Mouse (Mus musculus) fat pad, adult 2 months (tissue): ENCODE measurements around the gene Gm10681.
"Not testable (repeated sequence)": the region's sequence is repeated elsewhere in the genome, so short reads cannot be mapped to it uniquely, and the experiment has no call there.

Experiments
- DNase-seq: peaks from one replicate; pipeline ENCODE4 v3.0.0-alpha.2; 2011; ENCODE audit warnings: low read depth, low spot score; ENCODE audit errors: extremely low read depth

Gene Gm10681

DNA sequence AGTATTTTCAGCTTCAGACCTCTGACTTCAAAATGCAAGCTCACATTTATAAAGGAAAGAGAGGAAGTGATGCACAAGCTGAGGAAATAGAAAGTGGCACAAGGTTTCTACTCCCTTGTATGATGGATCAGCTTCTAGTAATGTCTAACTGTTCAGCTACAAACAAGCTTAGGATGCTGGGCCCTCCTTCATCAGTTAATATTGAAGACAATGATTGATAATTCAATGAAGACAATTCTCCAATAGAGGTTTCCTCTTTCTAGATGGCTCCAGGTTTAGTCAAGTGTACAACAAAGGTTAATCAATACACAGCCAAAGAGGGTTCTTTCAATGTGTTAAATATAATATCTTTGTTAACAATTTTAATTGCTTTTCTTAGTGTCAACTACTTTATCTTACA, at the start of gene Gm10681:
Gm10681 (minus strand) TSS at position 101 of the 400 bp plus-strand sequence.
- no peak for DNase-seq

DNA sequence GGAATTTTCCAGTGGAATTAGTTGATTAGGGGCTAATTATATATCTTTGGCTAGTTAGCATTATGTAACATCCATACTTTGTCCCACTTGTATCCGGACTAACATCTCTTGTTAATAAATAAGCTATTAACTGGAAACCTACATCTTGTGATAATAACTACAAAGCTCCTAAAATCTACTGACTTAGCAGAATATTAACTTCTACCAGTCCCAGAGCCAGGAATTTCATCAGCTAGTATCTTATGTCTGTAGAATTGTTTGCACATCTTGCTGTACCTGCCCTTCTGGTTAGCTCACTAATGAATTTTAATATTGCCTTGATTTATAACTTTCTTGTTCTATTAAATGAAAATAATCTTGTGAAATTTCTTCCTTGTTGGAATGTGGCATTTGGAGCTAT, 46.5 kb upstream of the Gm10681 start:
- DNase-seq, result no peak

DNA sequence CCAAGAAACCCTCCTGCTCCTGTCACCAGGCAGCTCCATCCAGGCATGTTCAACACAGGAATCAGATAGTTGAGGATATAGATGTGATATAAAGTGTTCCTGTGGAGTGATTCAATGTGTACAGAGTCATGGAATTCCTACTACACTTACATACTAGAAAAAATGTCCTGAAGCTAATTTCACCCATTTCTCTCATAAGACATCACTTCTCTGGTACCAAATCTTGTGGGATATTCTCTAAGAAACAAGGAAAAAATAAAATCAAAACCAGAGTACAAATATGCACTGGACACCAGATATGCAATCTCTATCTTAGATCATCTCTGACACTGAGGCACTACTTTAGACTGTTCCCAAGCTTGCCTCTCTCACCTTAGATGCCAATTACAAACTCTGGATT, 41.5 kb upstream of the Gm10681 start, which contains the start of gene Hsd3b5:
Hsd3b5 (minus strand) TSS at position 101 of the 400 bp plus-strand sequence.
- no peak for DNase-seq

- DNase-seq, result no peak
Observed at GRCm38 (mm10) chr3:98629633-98630032, 41.0 kb upstream of the Gm10681 start.

DNA sequence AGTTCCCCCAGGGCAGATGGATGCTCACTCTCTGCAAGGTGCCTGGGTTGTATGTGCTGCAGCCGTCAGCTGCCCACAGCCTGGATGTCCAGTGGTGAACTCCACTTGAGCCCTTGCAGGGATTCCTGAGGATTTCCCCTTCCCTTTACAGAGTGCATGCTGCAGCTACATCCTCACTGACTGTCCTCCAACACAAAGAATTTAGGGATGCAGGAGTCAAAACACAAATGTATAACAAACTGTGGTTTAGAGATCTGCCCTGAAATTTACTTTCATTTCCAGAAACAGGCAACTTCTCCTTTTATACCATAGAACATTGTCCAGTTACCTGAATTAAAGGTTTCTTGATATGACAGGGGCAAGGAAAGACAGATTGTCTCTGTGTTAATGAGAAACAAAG, 28.2 kb upstream of the Gm10681 start:
- DNase-seq, result not testable (repeated sequence)

DNA sequence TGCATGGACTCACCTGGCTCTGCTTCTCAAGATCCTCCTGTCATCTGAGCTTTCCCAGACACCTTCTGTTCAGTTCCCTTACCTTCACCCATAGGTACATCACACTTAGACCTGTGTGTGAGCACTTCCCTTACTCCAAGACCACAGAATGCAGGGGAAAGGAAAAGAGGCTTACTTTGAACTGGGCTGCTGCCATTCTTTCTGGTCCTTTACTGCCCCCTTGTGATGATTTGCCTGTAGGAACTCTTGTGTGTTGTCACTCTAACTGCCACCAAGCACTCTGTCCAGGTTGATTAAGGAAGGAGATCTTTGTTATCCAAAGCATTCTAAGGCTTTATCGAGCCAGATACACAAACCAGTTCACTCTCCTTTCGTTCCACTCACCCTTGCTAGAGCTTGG, 27.6 kb upstream of the Gm10681 start:
- DNase-seq, result not testable (repeated sequence)

DNA sequence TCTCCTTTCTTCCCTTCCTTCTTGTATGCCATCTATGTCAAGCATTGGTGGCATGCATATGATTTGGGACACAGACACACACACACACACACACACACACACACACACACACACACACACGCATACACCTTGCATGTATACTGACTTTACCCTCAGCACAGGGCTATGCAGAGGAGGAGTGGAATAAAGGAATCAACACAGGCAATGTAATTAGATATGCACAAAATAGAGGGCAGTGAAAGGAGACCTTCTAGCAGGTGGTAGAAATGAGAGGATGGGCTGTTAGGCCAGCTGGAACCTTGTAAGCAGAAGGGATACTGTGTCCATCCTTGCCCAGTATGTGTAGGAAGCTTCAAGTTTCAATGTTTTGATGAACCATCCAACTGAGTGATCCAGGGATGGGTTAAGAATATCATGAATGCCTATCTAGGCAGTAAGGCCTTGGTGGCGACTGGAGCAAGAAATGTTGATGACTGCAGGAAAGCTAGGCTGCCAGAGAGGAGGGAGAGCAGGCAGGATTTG, 25.9 kb upstream of the Gm10681 start:
- not testable (repeated sequence) for DNase-seq

GRCm38 (mm10) chr3:98613963-98614362, 25.4 kb upstream of the Gm10681 start:
- DNase-seq, result no peak

DNA sequence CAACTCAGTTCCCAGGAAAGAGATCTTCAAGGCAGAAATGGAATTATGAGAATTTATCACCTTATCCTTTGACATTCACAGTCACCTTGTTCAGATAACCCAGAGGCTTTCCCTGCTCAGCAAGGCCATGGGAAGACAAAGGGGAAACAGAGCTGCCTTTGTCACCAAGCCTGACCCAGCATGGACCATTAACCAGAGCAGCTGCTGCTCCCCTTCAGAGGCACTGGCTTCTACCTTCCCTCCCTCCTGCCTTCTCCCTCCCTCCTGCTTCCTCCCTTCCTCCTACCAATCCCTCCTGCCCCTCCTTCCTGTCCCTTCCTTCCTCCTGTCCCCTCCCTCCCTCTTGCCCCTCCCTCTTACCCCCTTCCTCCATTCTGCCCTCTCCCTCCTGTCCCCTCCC, 24.9 kb upstream of the Gm10681 start:
- not testable (repeated sequence) for DNase-seq

- DNase-seq, result no peak
Observed at GRCm38 (mm10) chr3:98587721-98588120, 886 bp downstream of the Gm10681 start.

DNA sequence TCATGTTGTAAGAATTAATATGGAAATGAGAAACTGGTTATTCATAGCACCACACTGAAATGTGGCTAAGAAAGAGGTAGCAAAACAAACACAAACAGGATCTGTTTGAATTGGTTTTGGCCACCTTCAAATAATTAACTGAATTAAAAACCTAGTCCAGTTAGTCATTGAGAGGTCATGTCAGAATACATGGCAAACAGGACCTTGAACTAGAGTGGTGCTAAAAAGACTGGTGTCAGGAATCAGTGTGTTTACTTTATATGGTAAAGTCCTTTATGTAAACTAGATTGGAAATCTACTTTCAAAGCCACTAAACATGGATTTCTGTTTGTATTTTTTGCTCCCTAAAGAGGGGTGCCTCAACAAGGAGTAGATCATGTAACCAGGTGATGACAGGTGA, 6.0 kb downstream of the Gm10681 start:
- not testable (repeated sequence) for DNase-seq

DNA sequence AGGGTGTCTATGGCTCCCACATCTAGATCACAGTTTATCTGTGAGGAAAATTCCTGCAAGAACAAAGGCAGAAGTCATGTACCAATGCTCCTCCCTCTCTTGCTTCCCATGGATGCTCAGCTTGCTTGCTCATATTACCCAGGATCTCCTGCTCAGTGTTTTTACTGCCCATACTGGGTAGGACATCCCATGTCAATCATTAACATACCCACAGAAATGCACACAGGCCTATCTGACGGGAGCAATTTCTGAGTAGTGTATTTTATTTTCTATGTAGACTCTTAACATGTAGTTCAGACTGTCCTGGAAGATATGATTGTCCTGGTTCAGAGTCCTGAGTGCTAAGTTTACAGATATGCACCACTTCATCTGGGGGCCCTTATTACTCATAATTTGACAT, 6.4 kb downstream of the Gm10681 start:
- DNase-seq, result not testable (repeated sequence)

- not testable (repeated sequence) for DNase-seq
Observed at GRCm38 (mm10) chr3:98581024-98581423, 7.6 kb downstream of the Gm10681 start.

DNA sequence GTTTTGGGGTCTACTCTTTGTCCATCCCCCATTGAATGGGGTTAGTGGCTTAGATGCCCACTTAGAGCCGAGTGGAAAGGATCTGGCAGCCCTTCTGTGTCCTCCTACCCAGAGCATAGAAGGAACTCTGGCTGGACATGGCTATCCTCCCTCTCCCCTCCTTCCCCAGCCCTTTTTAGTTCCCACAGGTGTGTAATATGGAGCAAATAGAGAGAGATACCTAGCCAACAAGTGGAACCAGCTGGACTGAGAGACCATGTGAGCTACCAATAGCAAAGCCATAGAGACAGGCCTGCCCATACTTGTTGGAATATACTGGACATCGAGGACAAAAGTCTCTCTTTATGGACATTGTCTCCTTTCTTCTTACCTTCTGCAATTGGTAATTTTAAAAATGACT, 20.9 kb downstream of the Gm10681 start:
- not testable (repeated sequence) for DNase-seq

- DNase-seq, result not testable (repeated sequence)
Observed at GRCm38 (mm10) chr3:98564894-98565293, 23.7 kb downstream of the Gm10681 start.

GRCm38 (mm10) chr3:98563831-98564230, 24.8 kb downstream of the Gm10681 start:
- DNase-seq, result not testable (repeated sequence)

DNA sequence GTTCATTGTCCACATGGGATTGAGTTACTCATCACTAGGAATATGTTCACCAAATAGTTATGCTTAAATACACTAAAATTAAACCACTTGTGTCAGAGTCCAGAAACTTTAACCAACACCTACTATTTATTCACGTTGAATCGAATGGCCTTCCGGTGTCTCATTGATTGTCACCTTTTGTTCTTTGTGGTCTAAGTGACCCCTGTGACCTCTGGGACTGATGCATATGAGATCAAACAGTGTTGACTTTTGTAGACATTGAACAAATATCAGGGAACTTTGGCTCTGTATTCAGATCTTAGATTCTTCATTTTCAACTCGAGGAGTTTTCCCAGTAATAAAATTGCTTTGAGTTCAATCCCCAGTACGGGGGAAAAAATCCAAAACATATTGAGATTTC, 27.9 kb downstream of the Gm10681 start:
- not testable (repeated sequence) for DNase-seq

DNA sequence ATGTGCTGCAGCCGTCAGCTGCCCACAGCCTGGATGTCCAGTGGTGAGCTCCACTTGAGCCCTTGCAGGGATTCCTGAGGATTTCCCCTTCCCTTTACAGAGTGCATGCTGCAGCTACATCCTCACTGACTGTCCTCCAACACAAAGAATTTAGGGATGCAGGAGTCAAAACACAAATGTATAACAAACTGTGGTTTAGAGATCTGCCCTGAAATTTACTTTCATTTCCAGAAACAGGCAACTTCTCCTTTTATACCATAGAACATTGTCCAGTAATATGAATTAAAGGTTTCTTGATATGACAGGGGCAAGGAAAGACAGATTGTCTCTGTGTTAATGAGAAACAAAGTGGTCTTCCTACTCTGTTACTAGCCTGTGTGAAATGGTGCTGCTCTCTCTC, 37.8 kb downstream of the Gm10681 start:
- DNase-seq, result not testable (repeated sequence)

- DNase-seq, result not testable (repeated sequence)
Observed at GRCm38 (mm10) chr3:98550215-98550614, 38.4 kb downstream of the Gm10681 start.

DNA sequence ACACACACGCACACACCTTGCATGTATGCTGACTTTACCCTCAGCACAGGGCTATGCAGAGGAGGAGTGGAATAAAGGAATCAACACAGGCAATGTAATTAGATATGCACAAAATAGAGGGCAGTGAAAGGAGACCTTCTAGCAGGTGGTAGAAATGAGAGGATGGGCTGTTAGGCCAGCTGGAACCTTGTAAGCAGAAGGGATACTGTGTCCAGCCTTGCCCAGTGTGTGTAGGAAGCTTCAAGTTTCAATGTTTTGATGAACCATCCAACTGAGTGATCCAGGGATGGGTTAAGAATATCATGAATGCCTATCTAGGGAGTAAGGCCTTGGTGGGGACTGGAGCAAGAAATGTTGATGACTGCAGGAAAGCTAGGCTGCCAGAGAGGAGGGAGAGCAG, 40.1 kb downstream of the Gm10681 start:
- not testable (repeated sequence) for DNase-seq

DNA sequence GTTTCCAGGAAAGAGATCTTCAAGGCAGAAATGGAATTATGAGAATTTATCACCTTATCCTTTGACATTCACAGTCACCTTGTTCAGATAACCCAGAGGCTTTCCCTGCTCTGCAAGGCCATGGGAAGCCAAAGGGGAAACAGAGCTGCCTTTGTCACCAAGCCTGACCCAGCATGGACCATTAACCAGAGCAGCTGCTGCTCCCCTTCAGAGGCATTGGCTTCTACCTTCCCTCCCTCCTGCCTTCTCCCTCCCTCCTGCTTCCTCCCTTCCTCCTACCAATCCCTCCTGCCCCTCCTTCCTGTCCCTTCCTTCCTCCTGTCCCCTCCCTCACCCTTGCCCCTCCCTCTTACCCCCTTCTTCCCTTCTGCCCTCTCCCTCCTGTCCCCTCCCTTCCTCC, 41.0 kb downstream of the Gm10681 start:
- not testable (repeated sequence) for DNase-seq

DNA sequence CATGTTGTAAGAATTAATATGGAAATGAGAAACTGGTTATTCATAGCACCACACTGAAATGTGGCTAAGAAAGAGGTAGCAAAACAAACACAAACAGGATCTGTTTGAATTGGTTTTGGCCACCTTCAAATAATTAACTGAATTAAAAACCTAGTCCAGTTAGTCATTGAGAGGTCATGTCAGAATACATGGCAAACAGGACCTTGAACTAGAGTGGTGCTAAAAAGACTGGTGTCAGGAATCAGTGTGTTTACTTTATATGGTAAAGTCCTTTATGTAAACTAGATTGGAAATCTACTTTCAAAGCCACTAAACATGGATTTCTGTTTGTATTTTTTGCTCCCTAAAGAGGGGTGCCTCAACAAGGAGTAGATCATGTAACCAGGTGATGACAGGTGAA, 63.6 kb downstream of the Gm10681 start:
- DNase-seq, result not testable (repeated sequence)

- not testable (repeated sequence) for DNase-seq
Observed at GRCm38 (mm10) chr3:98524552-98524951, 64.1 kb downstream of the Gm10681 start.
